Mouse (Mus musculus): ENCODE measurements around the gene Orai2.

DNA sequence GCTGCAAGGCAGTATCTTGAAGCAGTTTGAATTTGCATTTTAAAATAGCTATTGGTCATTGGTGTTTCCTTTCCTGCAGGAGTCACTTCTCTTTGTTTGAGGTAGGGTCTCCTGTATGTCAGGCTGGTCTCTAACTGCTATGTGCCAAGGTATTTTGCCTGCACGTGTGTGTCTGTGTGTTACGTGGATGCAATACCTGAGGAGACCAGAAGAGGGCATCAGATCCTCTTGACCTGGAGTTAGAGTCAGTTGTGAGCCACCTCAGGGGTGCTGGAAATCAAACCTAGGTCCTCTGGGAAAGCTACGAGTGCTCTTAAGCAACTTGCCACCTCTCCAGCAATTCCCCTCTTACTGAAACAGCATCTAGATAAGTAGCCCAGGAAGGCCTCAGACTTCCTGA lies 44.7 kb upstream of the Orai2 start:
- TF ChIP-seq CTCF (IDR thresholded peaks at IDR 0.05; ENCODE audit: borderline replicate concordance, control insufficient read depth, extremely low read depth, insufficient read depth, low read length, poor library complexity) = no peak
- TF ChIP-seq POLR2A (IDR thresholded peaks at IDR 0.05; ENCODE audit: control insufficient read depth, extremely low read depth, insufficient read depth, low read length, poor library complexity) = no peak

Measured in thymus, adult 2 months (tissue).